Mouse (Mus musculus) cerebellum, adult 11 months (tissue): ENCODE measurements at regions not wholly inside any gene's neighbourhood (a gene's known extent, or its start where the extent isn't known, plus 50 kb on each side); places are given as distances from the start of the nearest gene placed in this dataset.

ENCODE experiments used
- DNase-seq: peaks from one replicate; pipeline ENCODE4 v3.0.0; 2022

- DNase-seq = no peak
These were observed 133.8 kb upstream of the Jun start for GRCm38 (mm10) chr4:95185916-95186200.

GRCm38 (mm10) chr4:95188107-95188506 is 136.1 kb upstream of the Jun start:
- no peak for DNase-seq

- no peak for DNase-seq
These were observed 139.8 kb upstream of the Jun start for GRCm38 (mm10) chr4:95191654-95192406.

GRCm38 (mm10) chr4:95192562-95192961 is 140.5 kb upstream of the Jun start:
- DNase-seq = no peak

- DNase-seq = no peak
These were observed 141.0 kb upstream of the Jun start for GRCm38 (mm10) chr4:95193028-95193427.

- no peak for DNase-seq
These were observed 141.5 kb upstream of the Jun start for GRCm38 (mm10) chr4:95193473-95193872.

- no peak for DNase-seq
These were observed 142.8 kb upstream of the Jun start for GRCm38 (mm10) chr4:95194621-95195455.

GRCm38 (mm10) chr4:95196106-95196505 is 144.1 kb upstream of the Jun start:
- DNase-seq = no peak

GRCm38 (mm10) chr4:95197077-95197711 is 145.2 kb upstream of the Jun start:
- no peak for DNase-seq

- DNase-seq = no peak
These were observed 147.4 kb upstream of the Jun start for GRCm38 (mm10) chr4:95199394-95199793.

- DNase-seq = no peak
These were observed 148.1 kb upstream of the Jun start for GRCm38 (mm10) chr4:95200130-95200529.

GRCm38 (mm10) chr4:95202478-95202877 is 150.5 kb upstream of the Jun start:
- DNase-seq = no peak

GRCm38 (mm10) chr4:95203577-95203976 is 151.6 kb upstream of the Jun start:
- DNase-seq = no peak

GRCm38 (mm10) chr4:95205372-95205771 is 153.3 kb upstream of the Jun start:
- no peak for DNase-seq

- DNase-seq = no peak
These were observed 155.8 kb upstream of the Jun start for GRCm38 (mm10) chr4:95207783-95208182.

- DNase-seq = no peak
These were observed 156.8 kb upstream of the Jun start for GRCm38 (mm10) chr4:95208827-95209226.

GRCm38 (mm10) chr4:95209322-95210119 is 157.5 kb upstream of the Jun start:
- no peak for DNase-seq

- DNase-seq = no peak
These were observed 160.5 kb upstream of the Jun start for GRCm38 (mm10) chr4:95212561-95212960.

GRCm38 (mm10) chr4:95213026-95213425 is 161.0 kb upstream of the Jun start:
- DNase-seq = no peak

- DNase-seq = no peak
These were observed 162.0 kb upstream of the Jun start for GRCm38 (mm10) chr4:95214026-95214425.

- no peak for DNase-seq
These were observed 163.2 kb upstream of the Jun start for GRCm38 (mm10) chr4:95215187-95215586.

- DNase-seq = no peak
These were observed 178.4 kb upstream of the Jun start for GRCm38 (mm10) chr4:95230461-95230860.

- DNase-seq = no peak
These were observed 181.0 kb upstream of the Jun start for GRCm38 (mm10) chr4:95233034-95233433.
